Mouse (Mus musculus): ENCODE measurements around the gene Tcf7l1.

DNA sequence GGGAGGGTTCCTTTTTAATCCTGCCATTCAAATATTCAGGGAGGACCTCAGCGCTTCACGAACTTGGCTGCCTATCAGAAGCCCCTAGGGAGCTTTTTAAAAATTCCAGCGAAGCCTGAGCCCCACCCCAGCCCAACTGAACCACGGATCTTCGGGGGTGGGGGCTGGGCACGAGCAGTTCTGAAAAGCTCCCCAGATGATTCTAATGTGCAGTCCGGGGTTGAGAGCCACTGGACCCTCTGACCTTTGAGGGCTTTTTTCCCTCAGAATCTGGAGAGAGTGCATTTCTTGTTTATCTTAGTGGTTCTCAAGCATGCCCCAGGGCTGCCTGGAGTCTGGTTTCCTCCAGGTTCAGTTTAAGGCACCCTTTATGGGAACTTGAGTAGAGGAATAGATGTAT, 27.4 kb downstream of the Tcf7l1 start:
- TF ChIP-seq CTCF (IDR thresholded peaks at IDR 0.05; ENCODE audit: low read depth) (no peak), EP300 (IDR thresholded peaks at IDR 0.05; ENCODE audit: low read depth) (no peak)
